Mouse (Mus musculus) B cell, adult 2 months (primary cell): ENCODE measurements around the gene Ltbp1.

Experiments used
- DNase-seq, 2 experiments: peaks; one replicate each; pipeline ENCODE4 v3.0.0; 2022

Ltbp1 gene

GRCm38 (mm10) chr17:75374287-75375024, 369.1 kb downstream of the Ltbp1 start:
- no peak for DNase-seq

- no peak for DNase-seq
Measured at GRCm38 (mm10) chr17:75378256-75378871, 373.0 kb downstream of the Ltbp1 start.

- DNase-seq: no peak
Measured at GRCm38 (mm10) chr17:75380167-75380566, 374.8 kb downstream of the Ltbp1 start.

GRCm38 (mm10) chr17:75388402-75388801, 383.0 kb downstream of the Ltbp1 start:
- DNase-seq: no peak

- DNase-seq: peak; percentile 28 to 35
Measured at GRCm38 (mm10) chr17:75390142-75390541, 384.8 kb downstream of the Ltbp1 start.

DNA sequence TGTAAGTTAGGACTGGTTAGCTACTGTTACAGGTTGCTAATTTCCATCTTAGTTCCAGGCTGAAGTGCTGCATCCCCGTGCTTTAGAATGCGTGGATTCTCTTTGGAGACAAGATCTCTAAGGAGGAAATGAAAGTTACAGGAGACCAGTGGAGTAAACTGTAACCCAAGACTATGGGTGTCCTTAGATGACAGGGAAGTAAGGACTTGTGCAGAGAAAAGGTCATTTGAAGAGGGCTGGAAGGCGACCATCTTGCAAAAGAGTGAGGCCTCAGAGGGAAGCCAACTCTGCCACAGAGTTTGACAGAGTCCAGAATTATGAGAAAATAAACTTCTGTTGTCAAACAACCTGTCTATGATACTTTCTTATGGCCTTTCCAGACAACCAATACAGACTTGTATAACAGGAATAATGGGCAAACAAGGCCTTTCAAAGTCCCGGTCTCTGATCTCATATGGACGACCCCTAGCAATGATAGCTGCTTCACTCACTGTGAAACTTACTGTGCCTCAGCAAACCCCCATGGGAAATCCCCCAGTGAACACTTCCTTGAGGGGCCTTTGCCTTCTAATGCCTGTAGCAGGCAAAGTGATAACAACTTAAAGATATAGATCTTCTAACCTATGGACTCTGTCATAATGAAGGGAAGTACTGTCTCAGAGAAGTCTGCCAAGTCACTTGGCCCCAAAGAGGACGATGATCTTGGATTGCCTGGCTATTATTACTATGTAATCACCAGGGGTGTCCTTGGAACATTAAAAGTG, 386.2 kb downstream of the Ltbp1 start:
- peak in 1 of 2 experiments; percentile 9 for DNase-seq

- peak; percentile 30 to 36 for DNase-seq
Measured at GRCm38 (mm10) chr17:75406405-75406804, 401.0 kb downstream of the Ltbp1 start.

DNA sequence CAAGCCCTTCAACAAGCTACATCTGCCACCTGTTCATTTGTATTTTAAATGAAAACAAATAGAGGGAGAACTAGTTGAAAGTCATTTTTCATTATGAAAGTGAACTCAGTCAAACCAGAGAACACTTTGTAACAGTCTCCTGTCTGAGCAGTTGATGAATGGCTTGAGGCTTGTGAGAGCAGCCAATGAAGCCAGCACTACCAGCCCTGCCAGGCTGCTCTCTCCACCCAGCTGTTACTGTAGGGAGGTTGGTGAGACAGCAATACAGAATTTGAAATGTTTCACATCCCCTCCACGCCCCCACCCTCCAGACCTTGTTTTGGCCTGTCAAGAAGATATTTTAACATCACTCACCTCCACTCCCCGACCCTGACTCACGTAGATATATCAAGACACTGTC, 411.5 kb downstream of the Ltbp1 start:
- no peak for DNase-seq

- no peak for DNase-seq
Measured at GRCm38 (mm10) chr17:75434152-75434551, 428.8 kb downstream of the Ltbp1 start.

DNA sequence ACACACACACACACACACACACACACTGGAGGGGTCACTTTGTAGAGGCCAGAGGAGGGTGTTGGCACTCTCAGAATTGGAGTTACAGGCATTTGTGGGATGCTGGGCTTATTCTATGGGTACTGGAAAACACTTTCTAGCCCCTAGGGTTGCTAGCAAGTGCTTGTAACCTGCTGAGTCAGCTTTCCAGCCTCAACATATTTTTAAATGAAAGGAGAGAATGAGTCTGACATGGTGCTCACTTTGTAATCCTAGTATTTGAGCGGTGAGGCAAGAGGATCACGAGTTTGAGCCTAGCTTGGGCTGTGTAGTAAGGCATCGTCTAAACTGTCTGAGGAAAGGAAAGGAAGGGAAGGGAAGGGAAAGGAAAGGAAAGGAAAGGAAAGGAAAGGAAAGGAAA, 429.5 kb downstream of the Ltbp1 start:
- DNase-seq: no peak

GRCm38 (mm10) chr17:75435599-75435998, 430.2 kb downstream of the Ltbp1 start, which contains the start of gene Rasgrp3:
Gene Rasgrp3 (plus strand): TSS chr17:75435896.
- DNase-seq: peak in 1 of 2 experiments; percentile 21

GRCm38 (mm10) chr17:75436095-75436494, 430.7 kb downstream of the Ltbp1 start:
- DNase-seq: peak; percentile 57 to 58

- peak; percentile 20 to 38 for DNase-seq
Measured at GRCm38 (mm10) chr17:75436819-75437218, 431.5 kb downstream of the Ltbp1 start.

GRCm38 (mm10) chr17:75437239-75437750, 431.9 kb downstream of the Ltbp1 start:
- no peak for DNase-seq

GRCm38 (mm10) chr17:75438162-75438561, 432.8 kb downstream of the Ltbp1 start:
- no peak for DNase-seq

GRCm38 (mm10) chr17:75439062-75439461, 433.7 kb downstream of the Ltbp1 start:
- DNase-seq: no peak

- no peak for DNase-seq
Measured at GRCm38 (mm10) chr17:75440619-75441018, 435.3 kb downstream of the Ltbp1 start.

GRCm38 (mm10) chr17:75441260-75441830, 436.0 kb downstream of the Ltbp1 start:
- no peak for DNase-seq
